Mouse (Mus musculus): ENCODE data around the gene Hsf4.

The Hsf4 gene

GRCm38 (mm10) chr8:105258911-105259720, 10.5 kb upstream of the Hsf4 start:
- peak; percentile 36; the same call in 1 of the 2 replicates for ATAC-seq (ENCODE audit: insufficient number of reproducible peaks, low FRiP score, low TSS enrichment)

DNA sequence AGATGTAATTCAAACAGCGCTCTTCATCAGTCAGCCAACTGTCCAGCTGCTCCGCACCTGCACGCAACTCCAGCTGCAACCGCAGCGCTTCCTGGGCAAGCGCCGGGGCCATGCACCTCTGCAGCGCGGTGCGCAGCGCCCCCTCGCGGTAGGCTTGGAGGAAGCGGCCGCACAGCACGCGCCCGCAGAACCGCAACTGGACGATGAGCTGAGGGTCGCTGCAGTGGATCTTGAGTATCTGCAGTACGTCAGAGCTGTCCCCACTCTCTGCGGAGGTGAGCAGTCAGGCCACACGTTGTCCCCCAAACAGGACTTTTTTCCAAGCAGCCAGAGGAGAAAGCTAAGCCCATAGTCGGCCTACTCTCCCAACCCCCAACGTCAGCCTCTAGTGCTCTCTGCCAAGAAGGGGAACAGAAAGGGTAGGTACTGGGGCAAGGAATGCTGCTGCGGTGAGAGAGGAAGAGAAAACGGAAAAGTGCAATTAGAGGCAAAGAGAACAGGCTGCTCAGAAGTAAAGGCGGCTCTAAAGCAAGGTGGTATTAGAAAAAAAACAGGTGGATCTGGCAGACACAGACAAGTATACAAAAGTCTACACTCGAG, 9.8 kb upstream of the Hsf4 start:
- ATAC-seq (ENCODE audit: insufficient number of reproducible peaks, low FRiP score, low TSS enrichment): peak; percentile 33; the same call in 1 of the 2 replicates

DNA sequence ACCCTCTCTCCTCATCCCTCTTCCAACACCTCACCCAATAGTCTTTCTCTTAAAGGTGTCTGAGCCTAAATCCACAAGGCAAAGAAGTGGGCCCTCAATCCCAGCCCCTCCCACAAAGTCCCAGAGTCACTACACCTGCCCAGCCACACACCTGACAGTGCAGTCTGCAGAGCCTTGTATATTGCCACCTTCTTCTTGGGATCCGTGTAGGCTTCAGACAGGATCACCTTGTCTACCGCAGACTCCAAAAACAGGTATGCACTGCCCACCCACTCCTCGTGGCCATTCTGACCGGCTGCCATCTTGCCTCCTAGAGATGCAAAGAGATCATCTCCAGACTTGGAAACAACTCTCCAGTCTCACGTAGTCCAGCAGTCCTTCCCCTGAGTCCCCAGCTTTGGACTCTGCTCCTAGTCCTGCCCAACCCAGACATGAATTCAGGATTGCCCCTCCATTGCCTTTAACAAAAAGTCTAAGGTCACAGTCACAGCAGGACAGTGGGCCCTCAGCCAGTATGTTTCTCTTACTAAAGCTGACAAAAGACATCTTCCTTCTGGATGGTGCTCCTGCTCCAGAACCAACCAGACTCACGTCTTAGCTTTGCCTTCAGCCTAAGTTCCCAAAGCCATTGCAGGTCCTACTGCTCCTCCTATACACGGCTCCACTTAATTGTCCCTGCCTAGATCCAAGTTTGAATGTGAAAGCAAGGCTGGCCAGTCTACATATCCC, 9.1 kb upstream of the Hsf4 start:
- no peak for ATAC-seq (ENCODE audit: insufficient number of reproducible peaks, low FRiP score, low TSS enrichment)

- no peak for ATAC-seq (ENCODE audit: insufficient number of reproducible peaks, low FRiP score, low TSS enrichment)
Measured at GRCm38 (mm10) chr8:105261326-105261980, 8.1 kb upstream of the Hsf4 start.

GRCm38 (mm10) chr8:105263244-105263912, 6.2 kb upstream of the Hsf4 start:
- no peak for ATAC-seq (ENCODE audit: insufficient number of reproducible peaks, low FRiP score, low TSS enrichment)

DNA sequence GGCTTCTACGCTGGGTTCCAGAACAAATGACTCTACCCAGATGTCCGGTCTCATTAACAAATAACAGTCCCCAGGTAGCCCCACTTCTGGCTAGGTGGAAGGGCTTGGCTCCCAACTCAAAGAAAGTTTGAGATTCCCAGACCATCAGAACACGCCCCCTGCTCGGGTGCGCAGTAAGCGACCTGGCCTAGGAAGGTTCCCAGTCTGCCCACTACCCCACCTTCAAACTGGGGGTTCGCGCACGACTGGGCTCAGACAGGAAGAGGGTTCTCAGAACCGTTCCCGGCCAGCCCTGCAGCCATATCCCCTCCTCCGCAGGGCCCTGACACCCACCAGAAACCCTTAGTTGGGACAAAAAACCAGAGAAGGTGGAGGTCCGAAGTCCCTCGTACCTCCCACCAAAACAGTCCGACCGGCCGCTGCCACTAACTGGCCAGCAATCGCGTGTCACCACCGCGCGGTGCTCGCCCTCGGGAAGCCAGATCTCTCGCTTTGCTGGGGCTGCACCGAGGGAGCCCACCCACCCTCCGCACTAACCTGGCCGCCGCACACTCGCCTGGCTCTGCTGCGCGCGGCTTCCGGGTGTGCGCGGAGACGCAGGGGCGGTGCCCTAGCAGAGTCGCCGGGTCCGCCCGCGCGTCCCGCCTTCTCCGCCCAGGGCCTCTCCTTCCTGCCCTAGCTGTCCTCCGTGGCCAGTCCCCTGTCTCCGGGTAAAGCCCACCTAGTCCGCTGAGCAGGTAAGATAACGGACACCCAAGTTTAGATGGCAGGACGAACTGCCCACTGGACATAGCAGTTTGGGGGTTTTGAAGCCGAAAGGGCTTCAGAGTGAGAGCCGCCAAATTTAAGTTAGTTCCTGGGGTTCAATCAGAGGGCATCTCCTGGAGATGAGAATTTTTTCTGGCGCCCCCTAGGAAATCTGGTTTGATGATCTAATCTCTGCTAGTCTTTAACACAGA, 5.3 kb upstream of the Hsf4 start, which contains the start of the genes Tradd and Fbxl8:
Gene Tradd (minus strand): TSS at position 586 of the 959 bp plus-strand sequence.
Gene Fbxl8 (plus strand): TSS at position 625 of the 959 bp plus-strand sequence.
- no peak for ATAC-seq (ENCODE audit: insufficient number of reproducible peaks, low FRiP score, low TSS enrichment)

- ATAC-seq (ENCODE audit: insufficient number of reproducible peaks, low FRiP score, low TSS enrichment): no peak
Measured at GRCm38 (mm10) chr8:105265128-105265527, 4.5 kb upstream of the Hsf4 start.

DNA sequence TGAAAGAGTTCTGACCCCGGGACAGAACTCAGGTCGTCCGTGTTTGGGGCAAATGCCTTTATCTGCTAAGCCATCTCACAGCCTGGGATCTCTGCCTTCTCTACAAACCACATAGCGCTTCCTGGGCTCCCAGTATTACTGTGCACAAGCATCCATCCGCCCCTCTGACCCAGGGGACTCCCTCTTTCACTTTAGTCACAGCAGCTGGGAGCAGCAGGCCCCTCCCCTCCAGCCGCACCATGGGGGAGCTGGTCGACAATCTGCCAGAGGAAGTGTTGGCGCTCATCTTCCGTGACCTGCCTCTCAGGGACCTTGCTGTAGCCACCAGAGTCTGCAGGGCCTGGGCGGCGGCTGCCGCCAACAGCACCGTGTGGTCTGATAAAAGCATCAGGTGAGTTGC, 2.8 kb upstream of the Hsf4 start:
- no peak for ATAC-seq (ENCODE audit: insufficient number of reproducible peaks, low FRiP score, low TSS enrichment)

GRCm38 (mm10) chr8:105268342-105269074, 1.1 kb upstream of the Hsf4 start:
- peak; percentile 51 for ATAC-seq (ENCODE audit: insufficient number of reproducible peaks, low FRiP score, low TSS enrichment)

DNA sequence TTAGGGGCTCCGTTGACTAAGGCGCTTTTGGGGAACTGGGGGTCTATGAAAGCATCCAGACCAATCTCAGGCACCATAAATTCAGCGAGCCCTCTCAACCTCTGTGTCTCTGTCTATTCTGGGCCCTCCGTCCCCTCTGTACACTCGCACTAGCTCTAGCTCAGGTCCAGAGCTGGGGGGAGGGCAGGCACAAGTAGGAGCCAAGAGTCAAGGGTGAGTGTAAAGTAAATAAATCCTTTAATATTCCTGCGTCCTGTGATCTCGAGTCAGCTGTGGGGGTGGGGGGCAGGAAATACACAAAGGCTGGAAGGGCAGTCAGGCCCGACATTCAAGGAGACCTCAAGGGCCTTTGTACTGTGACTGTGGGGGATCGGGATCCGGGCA, 534 bp upstream of the Hsf4 start:
- no peak for ATAC-seq (ENCODE audit: insufficient number of reproducible peaks, low FRiP score, low TSS enrichment)

DNA sequence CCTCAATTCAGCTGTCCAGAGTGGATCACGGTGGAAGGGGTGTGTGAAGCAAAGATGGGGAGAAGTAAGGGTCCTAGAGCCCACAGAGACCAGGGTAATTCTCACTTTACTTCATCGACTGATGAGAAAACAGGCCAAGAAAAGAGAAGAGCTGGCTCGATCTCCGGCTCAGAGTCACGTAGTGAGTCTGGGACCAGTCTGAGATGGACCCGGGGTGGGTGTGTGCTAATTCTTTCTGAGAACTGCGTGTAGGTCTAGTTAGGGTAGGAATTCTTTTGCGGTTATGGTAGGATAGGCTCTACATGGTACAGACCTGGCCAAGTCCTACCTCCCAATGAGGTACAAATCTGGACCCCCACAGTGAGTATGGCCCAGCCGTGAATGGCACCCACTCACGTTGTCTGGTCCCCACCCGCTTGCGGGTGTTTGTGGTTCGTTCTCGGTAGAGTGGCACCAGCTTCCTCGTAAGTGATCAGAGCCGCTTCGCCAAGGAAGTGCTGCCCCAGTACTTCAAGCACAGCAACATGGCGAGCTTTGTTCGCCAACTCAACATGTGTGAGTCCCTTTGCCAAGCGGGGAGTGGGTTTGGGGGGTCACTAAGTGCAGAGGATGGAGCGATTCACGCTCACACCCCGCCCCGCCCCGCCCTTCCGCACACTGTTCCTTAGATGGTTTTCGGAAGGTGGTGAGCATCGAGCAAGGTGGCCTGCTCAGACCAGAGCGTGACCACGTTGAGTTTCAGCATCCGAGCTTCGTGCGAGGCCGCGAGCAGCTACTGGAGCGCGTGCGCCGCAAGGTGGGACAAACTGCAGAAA, 707 bp downstream of the Hsf4 start:
- no peak for ATAC-seq (ENCODE audit: insufficient number of reproducible peaks, low FRiP score, low TSS enrichment)

GRCm38 (mm10) chr8:105270916-105271186, 1.2 kb downstream of the Hsf4 start:
- ATAC-seq (ENCODE audit: insufficient number of reproducible peaks, low FRiP score, low TSS enrichment): no peak

DNA sequence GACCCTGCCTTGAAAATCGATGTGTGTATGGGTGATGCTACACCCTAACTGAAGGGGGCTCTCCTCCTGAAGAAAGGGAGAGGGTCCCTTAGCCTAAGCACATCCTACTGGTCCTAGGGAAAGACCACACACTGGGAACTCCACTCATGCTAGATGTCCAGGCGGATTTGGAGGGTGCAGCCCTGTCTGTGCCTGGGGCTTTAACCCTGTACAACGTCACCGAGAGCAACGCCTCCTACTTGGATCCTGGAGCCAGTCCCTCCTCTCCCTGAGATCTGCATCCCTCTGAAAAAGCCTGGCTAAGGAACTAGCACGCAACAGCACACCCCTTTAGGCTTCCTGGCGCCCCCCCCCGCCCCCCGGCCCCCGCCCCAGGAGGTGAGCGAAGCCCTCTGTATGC, 5.8 kb downstream of the Hsf4 start:
- no peak for ATAC-seq (ENCODE audit: insufficient number of reproducible peaks, low FRiP score, low TSS enrichment)

GRCm38 (mm10) chr8:105275840-105276239, 6.2 kb downstream of the Hsf4 start, which contains the start of gene Nol3:
TSS of gene Nol3 (plus strand) at chr8:105276140.
- ATAC-seq (ENCODE audit: insufficient number of reproducible peaks, low FRiP score, low TSS enrichment): no peak

DNA sequence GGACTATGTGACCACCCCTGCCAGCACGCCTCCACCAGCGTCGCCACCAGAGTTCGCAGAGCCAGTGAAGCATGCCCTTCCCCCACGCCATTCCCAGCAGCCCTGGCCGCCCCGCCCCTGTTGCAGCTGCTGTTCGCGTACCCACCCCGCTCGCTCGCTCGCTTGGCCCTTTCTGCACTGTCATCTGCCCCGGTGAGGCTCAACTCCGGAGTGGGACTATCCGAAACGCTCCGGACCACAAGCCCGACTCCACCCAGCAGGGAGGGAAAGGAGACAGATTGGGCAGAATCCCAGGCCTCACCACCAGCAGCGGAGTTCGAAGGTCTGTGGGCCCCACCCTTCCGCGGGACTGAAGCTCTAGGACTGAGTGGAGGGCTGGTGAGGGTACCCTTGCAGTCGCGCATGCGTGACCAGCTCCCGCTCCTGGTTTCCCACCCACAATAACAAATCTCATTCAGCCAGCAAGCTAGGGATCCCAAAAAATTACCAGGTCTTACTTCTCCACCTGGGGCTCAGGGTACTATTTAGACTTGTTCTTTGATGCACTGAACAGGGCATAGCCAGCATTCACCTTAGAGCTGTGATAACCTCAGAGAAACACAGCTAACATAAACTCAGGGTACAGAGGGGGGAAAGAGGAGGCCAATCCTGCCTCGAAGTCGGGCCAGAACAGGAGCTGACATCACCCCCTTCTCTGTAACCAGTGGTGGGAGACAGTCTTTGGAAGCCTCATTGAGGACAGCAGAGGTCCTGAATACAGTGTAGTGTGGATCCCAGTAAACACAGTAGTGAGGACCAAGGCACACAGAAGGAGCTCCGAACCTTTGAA, 6.9 kb downstream of the Hsf4 start:
- ATAC-seq (ENCODE audit: insufficient number of reproducible peaks, low FRiP score, low TSS enrichment): no peak

- peak; percentile 73 for ATAC-seq (ENCODE audit: insufficient number of reproducible peaks, low FRiP score, low TSS enrichment)
Measured at GRCm38 (mm10) chr8:105278911-105279334, 9.3 kb downstream of the Hsf4 start.

- ATAC-seq (ENCODE audit: insufficient number of reproducible peaks, low FRiP score, low TSS enrichment): no peak
Measured at GRCm38 (mm10) chr8:105280567-105280966, 11.0 kb downstream of the Hsf4 start.

Data from cerebellum, adult (tissue).